Mouse (Mus musculus): ENCODE measurements at regions not wholly inside any gene's neighbourhood (a gene's known extent, or its start where the extent isn't known, plus 50 kb on each side); places are given as distances from the start of the nearest gene placed in this dataset.

GRCm38 (mm10) chr10:38147421-38147820 lies 674.2 kb downstream of the Rfpl4b start:
- DNase-seq (ENCODE audit: low read depth in 2 of 2, low spot score in 2 of 2): no peak

- DNase-seq (ENCODE audit: low read depth in 2 of 2, low spot score in 2 of 2): no peak
Observed at GRCm38 (mm10) chr10:38139196-38139595, 682.4 kb downstream of the Rfpl4b start.

GRCm38 (mm10) chr10:38121911-38122573 lies 699.5 kb downstream of the Rfpl4b start:
- no peak for DNase-seq (ENCODE audit: low read depth in 2 of 2, low spot score in 2 of 2)

GRCm38 (mm10) chr10:38118601-38119000 lies 703.0 kb downstream of the Rfpl4b start:
- no peak for DNase-seq (ENCODE audit: low read depth in 2 of 2, low spot score in 2 of 2)

- DNase-seq (ENCODE audit: low read depth in 2 of 2, low spot score in 2 of 2): no peak
Observed at GRCm38 (mm10) chr10:38116516-38116915, 705.1 kb downstream of the Rfpl4b start.

GRCm38 (mm10) chr10:38114194-38114593 lies 707.4 kb downstream of the Rfpl4b start:
- no peak for DNase-seq (ENCODE audit: low read depth in 2 of 2, low spot score in 2 of 2)

GRCm38 (mm10) chr10:38108591-38108990 lies 713.0 kb downstream of the Rfpl4b start:
- no peak for DNase-seq (ENCODE audit: low read depth in 2 of 2, low spot score in 2 of 2)

GRCm38 (mm10) chr10:38103570-38103969 lies 718.0 kb downstream of the Rfpl4b start:
- no peak for DNase-seq (ENCODE audit: low read depth in 2 of 2, low spot score in 2 of 2)

- DNase-seq (ENCODE audit: low read depth in 2 of 2, low spot score in 2 of 2): no peak
Observed at GRCm38 (mm10) chr10:38078521-38078920, 743.1 kb downstream of the Rfpl4b start.

GRCm38 (mm10) chr10:38072394-38072793 lies 749.2 kb downstream of the Rfpl4b start:
- no peak for DNase-seq (ENCODE audit: low read depth in 2 of 2, low spot score in 2 of 2)

GRCm38 (mm10) chr10:38059050-38059449 lies 762.5 kb downstream of the Rfpl4b start:
- no peak for DNase-seq (ENCODE audit: low read depth in 2 of 2, low spot score in 2 of 2)

- DNase-seq (ENCODE audit: low read depth in 2 of 2, low spot score in 2 of 2): no peak
Observed at GRCm38 (mm10) chr10:38010452-38010851, 811.1 kb downstream of the Rfpl4b start.

GRCm38 (mm10) chr10:37995691-37996445 lies 825.7 kb downstream of the Rfpl4b start:
- DNase-seq (ENCODE audit: low read depth in 2 of 2, low spot score in 2 of 2): no peak

- no peak for DNase-seq (ENCODE audit: low read depth in 2 of 2, low spot score in 2 of 2)
Observed at GRCm38 (mm10) chr10:37988297-37989263, 833.0 kb downstream of the Rfpl4b start.

GRCm38 (mm10) chr10:37978899-37979539 lies 840.3 kb upstream of the Marcks start:
- DNase-seq (ENCODE audit: low read depth in 2 of 2, low spot score in 2 of 2): no peak

GRCm38 (mm10) chr10:37960051-37960450 lies 821.3 kb upstream of the Marcks start:
- no peak for DNase-seq (ENCODE audit: low read depth in 2 of 2, low spot score in 2 of 2)

- DNase-seq (ENCODE audit: low read depth in 2 of 2, low spot score in 2 of 2): no peak
Observed at GRCm38 (mm10) chr10:37914780-37915179, 776.1 kb upstream of the Marcks start.

- no peak for DNase-seq (ENCODE audit: low read depth in 2 of 2, low spot score in 2 of 2)
Observed at GRCm38 (mm10) chr10:37911669-37912068, 772.9 kb upstream of the Marcks start.

GRCm38 (mm10) chr10:37908276-37908675 lies 769.6 kb upstream of the Marcks start:
- no peak for DNase-seq (ENCODE audit: low read depth in 2 of 2, low spot score in 2 of 2)

- DNase-seq (ENCODE audit: low read depth in 2 of 2, low spot score in 2 of 2): no peak
Observed at GRCm38 (mm10) chr10:37907731-37908130, 769.0 kb upstream of the Marcks start.

GRCm38 (mm10) chr10:37887961-37888360 lies 749.2 kb upstream of the Marcks start:
- DNase-seq (ENCODE audit: low read depth in 2 of 2, low spot score in 2 of 2): no peak

Measured in CD8-positive naive resting alpha-beta T cell, adult 2 months (primary cell).